Mouse (Mus musculus): ENCODE measurements around the gene Klhdc4. TPM values are rescaled to one million over a fixed set of nuclear protein-coding genes. Genes with fewer than 3 reads are reported as not detected.

Gene Klhdc4
- polyA plus RNA-seq, 1 experiment from 2014 or later: 60.6 TPM

DNA sequence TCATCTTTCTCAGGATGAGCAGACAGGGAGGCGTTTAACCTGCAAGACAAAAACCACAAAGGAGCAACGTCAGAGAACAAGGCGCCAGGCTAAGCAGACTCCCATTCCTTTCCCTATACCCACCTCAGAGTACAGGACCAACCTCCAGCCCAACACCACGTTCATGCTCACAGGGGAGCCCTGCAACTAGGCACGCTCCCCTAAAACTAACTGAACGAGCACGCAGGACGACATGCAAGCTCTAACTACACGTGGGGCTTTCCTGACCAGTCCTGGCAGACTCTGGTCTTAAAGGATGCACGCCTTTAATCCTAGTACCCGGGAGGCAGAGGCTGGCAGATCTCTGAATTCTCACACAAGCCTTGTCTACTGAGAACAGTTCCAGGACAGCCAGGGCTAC lies 8.0 kb downstream of the Klhdc4 start:
- 92% methylated on average over 11 of the region's 11 CpGs for WGBS
- Histone ChIP-seq H3K27ac (no peak overlapping the region), H3K36me3 (peaks cover 50% of the 10 kb centered on the region)

GRCm38 (mm10) chr8:121820840-121821239 lies 8.5 kb downstream of the Klhdc4 start:
- no peaks in the 10 kb centered on the region for H3K4me1 ChIP-seq (replicated peaks)
- H3K9me3 ChIP-seq: no peaks in the 10 kb centered on the region
- peaks cover 54% of the 10 kb centered on the region for H3K36me3 ChIP-seq
- no peak overlapping the region for H3K27ac ChIP-seq
- no peak overlapping the region for H3K4me3 ChIP-seq
- WGBS: 97% methylated on average over 6 of the region's 6 CpGs
- DNase-seq (ENCODE audit: low spot score): no peak
- no peaks in the 10 kb centered on the region for H3K27me3 ChIP-seq (ENCODE audit: insufficient read depth, poor library complexity, severe bottlenecking)

More for the DNA sequence above, 8.0 kb downstream of the Klhdc4 start:
- Histone ChIP-seq H3K27me3 (ENCODE audit: insufficient read depth, poor library complexity, severe bottlenecking) (no peaks in the 10 kb centered on the region), H3K4me1 (replicated peaks) (no peaks in the 10 kb centered on the region), H3K4me3 (no peak overlapping the region), H3K9me3 (no peaks in the 10 kb centered on the region)
- no peak for DNase-seq (ENCODE audit: low spot score)

DNA sequence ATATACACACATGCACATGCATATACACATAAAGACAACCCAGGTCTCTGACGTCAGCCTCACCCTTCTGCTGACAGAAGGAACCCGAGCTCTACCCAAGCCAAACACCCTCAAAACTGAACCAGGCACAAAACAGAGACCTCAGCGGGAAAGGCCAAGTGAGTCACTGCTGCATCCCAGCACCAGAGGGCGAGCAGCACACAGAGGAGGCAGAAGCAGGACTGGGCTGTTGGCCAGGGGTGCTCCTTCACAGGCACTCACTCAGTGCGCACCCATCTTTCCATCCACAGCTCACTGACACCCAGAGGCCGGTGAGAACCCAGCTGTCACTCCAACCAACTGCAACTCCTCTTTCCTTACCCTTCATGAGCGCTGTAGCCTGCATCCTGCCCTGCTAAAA lies 11.1 kb downstream of the Klhdc4 start:
- 84% methylated on average over 7 of the region's 7 CpGs for WGBS
- no peak for DNase-seq (ENCODE audit: low spot score)
- Histone ChIP-seq H3K4me3 (no peak overlapping the region), H3K4me1 (replicated peaks) (no peaks in the 10 kb centered on the region), H3K27me3 (ENCODE audit: insufficient read depth, poor library complexity, severe bottlenecking) (no peaks in the 10 kb centered on the region), H3K9me3 (no peaks in the 10 kb centered on the region), H3K27ac (no peak overlapping the region), H3K36me3 (peaks cover 80% of the 10 kb centered on the region)

GRCm38 (mm10) chr8:121811931-121812570 lies 17.3 kb downstream of the Klhdc4 start:
- Histone ChIP-seq H3K27ac (no peak overlapping the region), H3K4me1 (replicated peaks) (no peaks in the 10 kb centered on the region), H3K4me3 (no peak overlapping the region), H3K27me3 (ENCODE audit: insufficient read depth, poor library complexity, severe bottlenecking) (no peaks in the 10 kb centered on the region), H3K9me3 (no peaks in the 10 kb centered on the region), H3K36me3 (peaks cover 87% of the 10 kb centered on the region)
- 95% methylated on average over 12 of the region's 12 CpGs for WGBS
- DNase-seq (ENCODE audit: low spot score): no peak

GRCm38 (mm10) chr8:121811502-121811901 lies 17.9 kb downstream of the Klhdc4 start:
- peaks cover 85% of the 10 kb centered on the region for H3K36me3 ChIP-seq
- WGBS: 92% methylated on average over 3 of the region's 3 CpGs
- no peaks in the 10 kb centered on the region for H3K9me3 ChIP-seq
- H3K4me3 ChIP-seq: no peak overlapping the region
- DNase-seq (ENCODE audit: low spot score): no peak
- no peaks in the 10 kb centered on the region for H3K27me3 ChIP-seq (ENCODE audit: insufficient read depth, poor library complexity, severe bottlenecking)
- no peaks in the 10 kb centered on the region for H3K4me1 ChIP-seq (replicated peaks)
- H3K27ac ChIP-seq: no peak overlapping the region

GRCm38 (mm10) chr8:121809524-121810155 lies 19.7 kb downstream of the Klhdc4 start:
- no peak overlapping the region for H3K27ac ChIP-seq
- H3K4me1 ChIP-seq (replicated peaks): no peaks in the 10 kb centered on the region
- H3K9me3 ChIP-seq: no peaks in the 10 kb centered on the region
- no peaks in the 10 kb centered on the region for H3K27me3 ChIP-seq (ENCODE audit: insufficient read depth, poor library complexity, severe bottlenecking)
- H3K36me3 ChIP-seq: peaks cover 86% of the 10 kb centered on the region
- 97% methylated on average over 11 of the region's 11 CpGs for WGBS
- H3K4me3 ChIP-seq: no peak overlapping the region
- DNase-seq (ENCODE audit: low spot score): no peak

DNA sequence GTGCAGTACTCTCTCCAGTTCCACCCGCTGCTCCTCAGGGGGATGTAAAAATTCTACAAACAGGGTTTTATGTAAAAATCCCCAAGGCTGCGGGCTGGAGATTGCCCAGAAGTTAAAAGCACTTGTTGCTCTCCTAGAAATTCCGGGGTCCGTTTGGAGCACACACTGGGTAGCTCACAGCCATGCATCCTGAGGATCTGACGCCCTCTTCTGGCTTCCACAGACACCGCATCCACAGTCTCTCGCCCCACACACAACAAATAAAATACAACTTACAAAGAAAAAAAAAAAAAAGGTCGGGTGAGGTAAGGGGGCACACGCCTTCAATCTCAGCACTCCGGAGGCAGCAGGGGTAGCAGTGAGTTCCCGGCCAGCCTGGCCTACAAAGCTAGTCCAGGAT lies 21.3 kb downstream of the Klhdc4 start:
- Histone ChIP-seq H3K4me3 (no peak overlapping the region), H3K36me3 (peaks cover 85% of the 10 kb centered on the region), H3K27me3 (ENCODE audit: insufficient read depth, poor library complexity, severe bottlenecking) (no peaks in the 10 kb centered on the region), H3K4me1 (replicated peaks) (no peaks in the 10 kb centered on the region), H3K9me3 (no peaks in the 10 kb centered on the region), H3K27ac (no peak overlapping the region)
- WGBS: 79% methylated on average over 11 of the region's 11 CpGs
- no peak for DNase-seq (ENCODE audit: low spot score)

DNA sequence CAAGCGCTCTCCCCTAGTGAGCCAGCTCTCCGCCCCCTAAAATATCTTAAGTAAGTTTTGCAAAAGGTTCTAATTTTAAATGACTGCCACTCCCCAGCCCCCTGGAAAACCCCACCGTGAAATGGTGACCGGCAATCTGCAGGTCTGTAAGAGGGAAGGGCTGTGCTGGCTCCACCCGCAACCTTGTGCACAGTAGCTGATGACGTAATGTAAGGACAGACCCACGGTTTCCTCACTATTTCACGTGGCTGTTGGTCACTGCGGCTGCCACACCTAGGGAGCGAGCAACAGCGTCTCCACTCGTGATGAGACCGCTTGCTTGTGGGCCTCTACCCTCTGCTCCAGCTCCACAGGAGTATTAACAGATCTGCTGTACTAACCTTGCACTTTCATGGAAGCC lies 23.2 kb downstream of the Klhdc4 start:
- Histone ChIP-seq H3K27me3 (ENCODE audit: insufficient read depth, poor library complexity, severe bottlenecking) (no peaks in the 10 kb centered on the region), H3K4me1 (replicated peaks) (no peaks in the 10 kb centered on the region), H3K9me3 (no peaks in the 10 kb centered on the region), H3K4me3 (no peak overlapping the region), H3K36me3 (peaks cover 80% of the 10 kb centered on the region), H3K27ac (no peak overlapping the region)
- WGBS: 92% methylated on average over 13 of the region's 13 CpGs
- no peak for DNase-seq (ENCODE audit: low spot score)

- no peaks in the 10 kb centered on the region for H3K9me3 ChIP-seq
- H3K4me3 ChIP-seq: no peak overlapping the region
- H3K4me1 ChIP-seq (replicated peaks): no peaks in the 10 kb centered on the region
- DNase-seq (ENCODE audit: low spot score): no peak
- no peak overlapping the region for H3K27ac ChIP-seq
- H3K36me3 ChIP-seq: peaks cover 82% of the 10 kb centered on the region
- no peaks in the 10 kb centered on the region for H3K27me3 ChIP-seq (ENCODE audit: insufficient read depth, poor library complexity, severe bottlenecking)
- 98% methylated on average over 5 of the region's 5 CpGs for WGBS
Measured at GRCm38 (mm10) chr8:121804829-121805228, 24.5 kb downstream of the Klhdc4 start.

DNA sequence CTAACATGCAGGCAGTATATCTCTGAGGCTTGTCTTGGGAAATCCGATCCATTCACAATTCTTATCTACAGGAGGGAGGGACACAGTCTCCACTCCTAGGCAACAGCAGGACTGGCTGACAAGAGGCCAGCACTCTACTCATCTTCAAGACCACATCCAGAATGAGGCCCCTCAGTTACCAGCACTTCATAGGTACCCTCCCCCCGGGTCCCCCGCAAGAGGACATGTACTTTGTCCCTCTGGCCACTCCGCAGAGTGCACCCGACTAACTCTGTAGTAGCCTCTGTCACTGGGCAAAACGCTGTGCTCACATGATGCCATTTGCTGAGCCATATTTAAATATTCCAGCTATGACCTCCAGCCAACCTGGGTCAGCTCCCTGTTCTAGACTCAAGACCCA lies 31.0 kb downstream of the Klhdc4 start:
- Histone ChIP-seq H3K36me3 (peaks cover 89% of the 10 kb centered on the region), H3K4me1 (replicated peaks) (0 out of 2 replicates have a peak, but pooled peaks cover 3% of the 10 kb centered on the region), H3K9me3 (no peaks in the 10 kb centered on the region), H3K4me3 (no peak overlapping the region), H3K27me3 (ENCODE audit: insufficient read depth, poor library complexity, severe bottlenecking) (no peaks in the 10 kb centered on the region), H3K27ac (no peak overlapping the region)
- WGBS: 97% methylated on average over 6 of the region's 6 CpGs
- no peak for DNase-seq (ENCODE audit: low spot score)

GRCm38 (mm10) chr8:121796406-121796805 lies 33.0 kb downstream of the Klhdc4 start:
- peaks cover 80% of the 10 kb centered on the region for H3K36me3 ChIP-seq

GRCm38 (mm10) chr8:121795461-121795860 lies 33.9 kb downstream of the Klhdc4 start:
- 93% methylated on average over 8 of the region's 8 CpGs for WGBS
- no peak for DNase-seq (ENCODE audit: low spot score)
- Histone ChIP-seq H3K36me3 (peaks cover 75% of the 10 kb centered on the region), H3K27me3 (ENCODE audit: insufficient read depth, poor library complexity, severe bottlenecking) (no peaks in the 10 kb centered on the region), H3K9me3 (no peaks in the 10 kb centered on the region), H3K4me1 (replicated peaks) (peaks cover 8% of the 10 kb centered on the region; the same call in 1 of the 2 replicates), H3K27ac (no peak overlapping the region), H3K4me3 (no peak overlapping the region)

More at GRCm38 (mm10) chr8:121796406-121796805, 33.0 kb downstream of the Klhdc4 start:
- Histone ChIP-seq H3K27me3 (ENCODE audit: insufficient read depth, poor library complexity, severe bottlenecking) (no peaks in the 10 kb centered on the region), H3K27ac (no peak overlapping the region), H3K9me3 (no peaks in the 10 kb centered on the region), H3K4me3 (no peak overlapping the region), H3K4me1 (replicated peaks) (peaks cover 8% of the 10 kb centered on the region; the same call in 1 of the 2 replicates)
- DNase-seq (ENCODE audit: low spot score): no peak
- WGBS: 93% methylated on average over 11 of the region's 11 CpGs

DNA sequence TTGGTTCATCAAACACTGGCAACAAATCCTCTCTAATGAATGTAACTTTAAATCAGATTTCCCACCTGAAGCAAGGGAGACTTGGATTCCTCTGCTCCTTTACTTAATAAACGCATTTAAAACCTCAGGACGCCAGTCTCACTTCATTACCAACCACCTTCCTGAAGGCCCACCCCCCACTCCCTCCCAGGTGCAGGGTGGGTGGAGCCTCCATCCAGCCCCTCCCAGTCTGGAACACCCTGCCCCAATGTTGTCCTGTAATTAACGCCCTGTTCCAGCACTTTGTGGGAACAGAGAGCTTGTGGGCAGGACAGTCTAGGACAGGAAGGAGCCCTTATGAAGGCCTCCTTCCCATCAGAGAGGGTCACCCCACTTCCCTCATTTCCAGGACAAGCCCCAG lies 35.2 kb downstream of the Klhdc4 start:
- Histone ChIP-seq H3K27me3 (ENCODE audit: insufficient read depth, poor library complexity, severe bottlenecking) (no peaks in the 10 kb centered on the region), H3K27ac (no peak overlapping the region), H3K4me3 (no peak overlapping the region), H3K36me3 (peaks cover 62% of the 10 kb centered on the region), H3K9me3 (no peaks in the 10 kb centered on the region), H3K4me1 (replicated peaks) (peaks cover 8% of the 10 kb centered on the region; the same call in 1 of the 2 replicates)
- DNase-seq (ENCODE audit: low spot score): no peak
- WGBS: 50% methylated on average over 3 of the region's 3 CpGs
